Mouse (Mus musculus): ENCODE data around the gene Zfp180. TPM values are rescaled to one million over a fixed set of nuclear protein-coding genes. Genes with fewer than 3 reads are reported as not detected.
A peak's percentile ranks its signal among the peaks of the same experiment; 100 is the strongest.
"Not testable (repeated sequence)": the region's sequence is repeated elsewhere in the genome, so short reads cannot be mapped to it uniquely, and the experiment has no call there.

The Zfp180 gene
- 9.0 TPM for polyA plus RNA-seq (2012; fragmentation: generic; extraction: Trizol)

DNA sequence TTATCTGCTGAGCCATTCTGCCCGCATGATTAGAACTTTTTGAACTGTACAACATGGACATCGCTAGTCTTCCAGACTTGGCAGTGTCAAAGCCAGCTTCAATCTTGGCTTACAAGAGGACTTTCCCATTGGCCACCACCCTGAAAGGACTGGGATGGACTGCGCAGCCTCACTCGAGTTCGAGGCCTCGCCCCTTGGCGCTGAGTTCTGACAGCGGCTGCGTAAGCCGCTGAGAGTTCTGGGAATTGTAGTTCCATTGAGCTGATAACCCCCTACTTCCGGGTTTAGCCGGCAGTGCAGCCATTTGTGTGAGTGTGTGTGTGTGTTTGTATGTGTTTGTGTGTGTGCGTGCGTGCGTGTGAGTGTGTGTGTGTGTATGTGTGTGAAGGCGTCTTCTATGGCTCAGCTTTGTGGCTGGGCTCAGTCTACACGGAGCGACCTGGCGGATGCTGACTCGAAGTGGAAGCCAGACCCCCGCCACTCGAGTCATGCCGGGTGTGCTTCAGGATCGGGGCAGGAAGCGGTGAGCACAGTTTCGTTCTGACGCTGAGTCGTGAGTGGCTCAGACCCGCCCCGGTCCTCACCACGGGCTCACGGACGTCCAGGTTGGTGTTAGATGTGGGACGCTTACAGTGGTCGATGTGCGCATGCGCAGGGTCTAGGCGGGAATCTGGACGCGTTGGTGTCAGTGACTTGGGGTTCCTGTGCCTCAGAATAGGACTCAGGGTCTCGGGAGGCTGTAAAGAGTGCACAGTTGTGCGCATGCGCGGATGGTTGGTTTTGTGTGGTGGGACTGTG, at the start of gene Zfp180:
TSS of gene Zfp180 (plus strand) at position 291 of the 798 bp plus-strand sequence.
- Histone ChIP-seq H3K36me3 (ENCODE audit: control insufficient read depth, insufficient read depth) (peaks cover 2% of the 10 kb centered on the region), H3K4me2 (ENCODE audit: low read depth) (peak within 1 kb of the TSS; percentile 86), H3K27me3 (ENCODE audit: control insufficient read depth, insufficient read depth, insufficient read length) (no peaks in the 10 kb centered on the region), H3K79me2 (ENCODE audit: control insufficient read depth, insufficient read depth) (peaks cover 36% of the 10 kb centered on the region), H3ac (ENCODE audit: control insufficient read depth, insufficient read length) (peak within 1 kb of the TSS; percentile 85), H3K4me3 (peak within 1 kb of the TSS; percentile 90)
- TF ChIP-seq SRF (IDR thresholded peaks at IDR 0.05; ENCODE audit: control insufficient read depth, insufficient read length, low read depth) (no peak), E2F4 (IDR thresholded peaks at IDR 0.05; ENCODE audit: insufficient read depth) (peak; percentile 43), POLR2A (IDR thresholded peaks at IDR 0.05; ENCODE audit: insufficient read length, low read depth) (peak; percentile 44)

DNA sequence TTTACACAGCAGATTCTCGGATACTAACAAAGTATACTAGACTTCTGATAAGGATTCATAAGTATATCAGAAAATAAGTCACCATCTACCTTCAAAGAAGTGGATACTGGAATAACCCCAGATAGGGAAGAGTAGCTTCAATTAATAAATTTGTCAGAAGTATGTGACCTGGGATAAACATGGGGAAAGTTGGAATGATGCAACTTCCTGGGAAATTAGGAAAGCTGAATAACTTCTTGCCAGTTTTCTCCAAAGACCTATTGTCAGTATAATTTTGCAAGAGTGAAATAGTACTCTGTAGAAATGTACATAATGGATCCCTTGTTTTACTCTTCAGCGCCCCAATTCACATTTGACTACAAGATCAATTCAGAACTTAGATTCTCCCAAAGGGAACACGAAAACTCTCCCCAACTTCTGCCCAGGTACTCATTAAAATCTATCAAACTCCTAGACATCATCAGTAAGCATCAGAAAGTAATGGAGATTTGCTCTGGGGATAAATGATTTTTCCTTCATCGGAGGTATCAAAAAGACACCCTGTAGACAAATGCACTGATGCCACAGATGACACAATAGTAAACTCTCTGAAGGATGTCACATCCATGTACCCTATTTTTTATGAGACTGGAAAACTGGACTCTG, 28.9 kb upstream of the Zfp180 start, which contains the start of gene Vmn1r183:
TSS of gene Vmn1r183 (plus strand) at position 595 of the 645 bp plus-strand sequence.
- H3K27me3 ChIP-seq (ENCODE audit: control insufficient read depth, insufficient read depth, insufficient read length) = no peaks in the 10 kb centered on the region
- no peak for TF ChIP-seq MYOG (IDR thresholded peaks at IDR 0.05; ENCODE audit: control insufficient read depth in 1 of 3, insufficient read depth in 1 of 3, insufficient read length in 2 of 3, low read depth in 2 of 3)
- TF ChIP-seq CEBPB (IDR thresholded peaks at IDR 0.05; ENCODE audit: insufficient read depth, poor library complexity, severe bottlenecking) = peak; percentile 66; the same call in 1 of the 2 replicates
- no peak within 1 kb of the TSS for H3K4me2 ChIP-seq (ENCODE audit: low read depth)
- no peak within 1 kb of the TSS for H3K4me3 ChIP-seq
- H3K36me3 ChIP-seq (ENCODE audit: control insufficient read depth, insufficient read depth) = no peaks in the 10 kb centered on the region
- H3K79me2 ChIP-seq (ENCODE audit: control insufficient read depth, insufficient read depth) = no peaks in the 10 kb centered on the region
- H3ac ChIP-seq (ENCODE audit: control insufficient read depth, insufficient read length) = no peak within 1 kb of the TSS

DNA sequence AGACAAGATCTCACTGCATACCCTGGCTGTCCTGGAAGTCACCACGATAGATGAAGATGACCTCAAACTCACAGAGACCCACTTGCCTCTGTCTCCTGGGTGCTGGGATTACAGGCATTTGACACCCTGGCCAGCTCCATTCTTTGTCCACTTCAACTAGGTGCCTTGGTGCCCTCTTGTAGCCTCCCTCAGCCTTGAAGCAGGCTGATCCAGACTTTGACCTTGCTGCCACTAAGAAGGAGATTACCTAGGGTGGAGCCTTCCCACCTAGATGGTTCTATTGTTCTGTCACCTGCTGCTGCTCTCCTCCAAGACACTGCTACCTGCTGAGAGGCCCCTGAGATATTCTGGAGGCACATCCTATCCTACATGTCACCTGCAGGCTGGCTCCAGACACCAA, 7.3 kb upstream of the Zfp180 start:
- H3ac ChIP-seq (ENCODE audit: control insufficient read depth, insufficient read length); H3K4me3 ChIP-seq; H3K27me3 ChIP-seq (ENCODE audit: control insufficient read depth, insufficient read depth, insufficient read length); H3K36me3 ChIP-seq (ENCODE audit: control insufficient read depth, insufficient read depth); H3K79me2 ChIP-seq (ENCODE audit: control insufficient read depth, insufficient read depth); H3K4me2 ChIP-seq (ENCODE audit: low read depth): not testable (repeated sequence)

DNA sequence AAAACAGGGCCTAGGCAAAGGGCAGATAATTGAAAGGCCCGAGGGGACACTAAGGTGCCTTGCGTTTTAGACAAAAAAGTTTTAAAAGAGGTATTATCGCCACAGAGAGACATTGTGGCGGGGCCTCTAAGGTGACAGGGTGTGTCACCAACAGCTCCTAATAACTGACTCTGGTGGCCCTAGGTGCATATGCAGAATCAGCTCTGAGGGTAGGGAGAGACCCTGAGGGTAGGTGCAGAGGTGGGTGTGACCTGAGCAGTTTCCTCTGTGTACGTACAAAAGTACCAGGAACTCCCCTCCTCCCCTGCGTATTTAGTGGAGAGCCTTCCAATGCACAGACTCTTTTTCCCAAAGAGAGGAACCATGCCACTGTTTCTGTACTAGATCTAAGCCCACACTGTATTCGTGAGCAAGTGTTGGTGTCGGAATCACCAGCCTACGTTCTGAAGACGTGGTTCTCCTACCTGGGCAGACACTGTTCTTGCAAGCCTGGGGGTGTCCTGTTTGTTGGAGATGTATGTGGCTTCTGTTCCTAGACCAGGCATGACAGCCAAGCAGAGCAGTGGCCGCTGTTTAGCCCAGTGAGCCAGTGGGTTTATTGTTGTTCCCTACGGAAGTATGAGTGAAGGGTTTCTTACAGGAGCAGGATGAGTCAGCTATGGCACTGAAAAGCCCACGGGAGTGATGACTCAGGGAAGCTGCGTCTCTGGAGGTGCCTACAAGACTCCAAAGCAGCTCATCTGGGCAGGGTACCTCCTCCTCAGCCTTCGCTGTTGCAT, 922 bp downstream of the Zfp180 start:
- no peaks in the 10 kb centered on the region for H3K27me3 ChIP-seq (ENCODE audit: control insufficient read depth, insufficient read depth, insufficient read length)
- TF ChIP-seq MAX (IDR thresholded peaks at IDR 0.05; ENCODE audit: low read depth) = no peak
- TF ChIP-seq MYOD1 (IDR thresholded peaks at IDR 0.05; ENCODE audit: control insufficient read depth in 1 of 3, insufficient read length in 2 of 3, low read depth in 2 of 3) = no peak
- TF ChIP-seq CEBPB (IDR thresholded peaks at IDR 0.05; ENCODE audit: insufficient read depth, poor library complexity, severe bottlenecking) = no peak
- H3K79me2 ChIP-seq (ENCODE audit: control insufficient read depth, insufficient read depth) = peaks cover 36% of the 10 kb centered on the region
- peak overlapping the region; percentile 84 for H3K4me2 ChIP-seq (ENCODE audit: low read depth)
- H3ac ChIP-seq (ENCODE audit: control insufficient read depth, insufficient read length) = peak overlapping the region; percentile 85
- peaks cover 4% of the 10 kb centered on the region for H3K36me3 ChIP-seq (ENCODE audit: control insufficient read depth, insufficient read depth)
- H3K4me3 ChIP-seq = peak overlapping the region; percentile 90

DNA sequence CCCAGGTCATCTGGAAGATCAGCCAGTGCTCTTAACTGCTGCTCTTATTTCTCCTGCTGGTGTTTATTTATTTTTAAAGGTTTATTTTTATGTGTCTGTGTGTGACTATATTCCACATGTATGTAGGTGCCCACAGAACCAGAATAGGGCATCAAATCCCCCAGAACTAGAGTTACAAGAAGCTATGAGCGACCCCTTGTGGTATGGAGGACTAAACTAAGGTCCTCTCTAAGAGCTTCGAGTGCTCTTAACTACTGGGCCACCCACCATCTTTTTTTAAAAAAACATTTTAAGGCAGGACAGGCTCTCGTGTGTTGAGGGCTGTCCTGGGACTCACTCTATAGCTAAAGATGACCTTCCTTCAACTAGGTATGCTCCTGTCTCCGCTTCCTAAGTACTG, 5.1 kb downstream of the Zfp180 start:
- Histone ChIP-seq H3K4me3 (no peak overlapping the region), H3ac (ENCODE audit: control insufficient read depth, insufficient read length) (no peak overlapping the region), H3K36me3 (ENCODE audit: control insufficient read depth, insufficient read depth) (peaks cover 4% of the 10 kb centered on the region), H3K27me3 (ENCODE audit: control insufficient read depth, insufficient read depth, insufficient read length) (no peaks in the 10 kb centered on the region), H3K4me2 (ENCODE audit: low read depth) (no peak overlapping the region), H3K79me2 (ENCODE audit: control insufficient read depth, insufficient read depth) (peaks cover 41% of the 10 kb centered on the region)
- TF ChIP-seq CEBPB (IDR thresholded peaks at IDR 0.05; ENCODE audit: insufficient read depth, poor library complexity, severe bottlenecking) (no peak), REST (IDR thresholded peaks at IDR 0.05; ENCODE audit: insufficient read depth, insufficient read length) (no peak), USF1 (IDR thresholded peaks at IDR 0.05; ENCODE audit: low read depth) (no peak), POLR2AphosphoS2 (IDR thresholded peaks at IDR 0.05; ENCODE audit: insufficient read length, low read depth) (no peak), POLR2A (IDR thresholded peaks at IDR 0.05; ENCODE audit: insufficient read length, low read depth) (no peak), MYOG (IDR thresholded peaks at IDR 0.05; ENCODE audit: control insufficient read depth in 1 of 3, insufficient read depth in 1 of 3, insufficient read length in 2 of 3, low read depth in 2 of 3) (no peak), E2F4 (IDR thresholded peaks at IDR 0.05; ENCODE audit: insufficient read depth) (no peak), MAX (IDR thresholded peaks at IDR 0.05; ENCODE audit: low read depth) (no peak), MYOD1 (IDR thresholded peaks at IDR 0.05; ENCODE audit: control insufficient read depth in 1 of 3, insufficient read length in 2 of 3, low read depth in 2 of 3) (no peak), SRF (IDR thresholded peaks at IDR 0.05; ENCODE audit: control insufficient read depth, insufficient read length, low read depth) (no peak), TCF3 (IDR thresholded peaks at IDR 0.05; ENCODE audit: insufficient read length, low read depth) (no peak), TCF12 (IDR thresholded peaks at IDR 0.05; ENCODE audit: insufficient read depth, poor library complexity, severe bottlenecking) (no peak)
